Mouse (Mus musculus) ES-Bruce4 (cell line): ENCODE measurements around the gene Esp34. TPM values are rescaled to one million over a fixed set of nuclear protein-coding genes. Genes with fewer than 3 reads are reported as not detected.

Source experiments
- H3K27ac ChIP-seq: 2 replicates; pipeline ENCODE4 v1.5.1; 2012; ENCODE audit warnings: low read length, inconsistent platforms; ENCODE audit not compliant: insufficient read depth
- H3K27me3 ChIP-seq: 2 replicates; pipeline ENCODE4 v1.6.1; 2012; ENCODE audit warnings: mild to moderate bottlenecking, low read length, inconsistent platforms; ENCODE audit not compliant: control insufficient read depth, poor library complexity, insufficient read depth, severe bottlenecking
- H3K36me3 ChIP-seq: 2 replicates; pipeline ENCODE4 v1.6.1; 2012; ENCODE audit warnings: inconsistent platforms, mild to moderate bottlenecking, low read length, moderate library complexity; ENCODE audit not compliant: control insufficient read depth, poor library complexity, insufficient read depth, severe bottlenecking
- H3K4me1 ChIP-seq: one replicate; pipeline ENCODE4 v1.8.1; 2011; ENCODE audit warnings: low read length; ENCODE audit not compliant: control insufficient read depth, insufficient read depth
- H3K4me3 ChIP-seq: 2 replicates; pipeline ENCODE4 v1.5.1; 2011; ENCODE audit warnings: low read depth, mild to moderate bottlenecking, low read length
- H3K9ac ChIP-seq: 2 replicates; pipeline ENCODE4 v1.6.1; 2012; ENCODE audit warnings: low read depth, mild to moderate bottlenecking, inconsistent platforms; ENCODE audit not compliant: poor library complexity, severe bottlenecking
- H3K9me3 ChIP-seq: replicated peaks from 2 replicates; pipeline ENCODE4 v1.6.1; 2012; ENCODE audit warnings: mild to moderate bottlenecking, low read length, inconsistent platforms; ENCODE audit not compliant: control insufficient read depth, poor library complexity, insufficient read depth, severe bottlenecking
- CTCF ChIP-seq: IDR thresholded peaks from one replicate; pipeline ENCODE4 v1.8.1; 2011; ENCODE audit warnings: low read depth, low read length
- EP300 ChIP-seq: IDR thresholded peaks from 2 replicates; pipeline ENCODE4 v1.6.1; 2011; ENCODE audit warnings: low read depth, low read length; ENCODE audit not compliant: insufficient read depth
- POLR2A ChIP-seq: IDR thresholded peaks from one replicate; pipeline ENCODE4 v1.8.1; 2011; ENCODE audit warnings: low read length; ENCODE audit not compliant: insufficient read depth
- polyA plus RNA-seq: library from polyadenylated mRNA; stranded (reverse); fragments of >200 nt; gene quantifications from 2 replicates; pipeline ENCODE4 v1.2.4, GENCODE M21; 2011; ENCODE audit warnings: low read depth; ENCODE audit not compliant: missing spikeins, insufficient read depth, insufficient read length

Esp34 gene
- polyA plus RNA-seq: not detected in 2 replicates

DNA sequence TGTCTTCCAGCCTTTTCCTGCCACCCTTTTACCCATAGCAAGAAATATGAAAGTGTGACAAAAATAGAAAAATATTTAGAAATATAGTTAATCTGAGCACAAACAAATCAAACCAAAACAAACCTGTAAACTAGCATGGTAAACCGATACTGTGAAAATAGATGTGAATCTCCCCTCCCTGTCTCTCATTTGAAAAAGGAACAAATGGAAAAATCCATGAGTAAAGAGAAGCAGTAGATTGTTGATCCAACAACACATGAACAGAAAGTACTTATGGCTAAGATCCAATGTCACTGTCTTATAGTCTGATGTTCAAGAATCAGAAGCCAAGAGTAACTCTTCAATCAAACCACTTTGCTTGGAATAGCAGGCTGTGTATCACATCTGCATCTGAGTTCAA, at the start of gene Esp34:
Gene Esp34 (plus strand): TSS at position 301 of the 400 bp plus-strand sequence.
- Histone ChIP-seq H3K27me3 (no peaks in the 10 kb centered on the region), H3K4me3 (no peak within 1 kb of the TSS), H3K36me3 (no peaks in the 10 kb centered on the region), H3K4me1 (no peaks in the 10 kb centered on the region), H3K9me3 (no peaks in the 10 kb centered on the region), H3K9ac (no peak within 1 kb of the TSS), H3K27ac (no peak within 1 kb of the TSS)
- TF ChIP-seq POLR2A: no peak
- no peak for TF ChIP-seq CTCF
- no peak for TF ChIP-seq EP300

DNA sequence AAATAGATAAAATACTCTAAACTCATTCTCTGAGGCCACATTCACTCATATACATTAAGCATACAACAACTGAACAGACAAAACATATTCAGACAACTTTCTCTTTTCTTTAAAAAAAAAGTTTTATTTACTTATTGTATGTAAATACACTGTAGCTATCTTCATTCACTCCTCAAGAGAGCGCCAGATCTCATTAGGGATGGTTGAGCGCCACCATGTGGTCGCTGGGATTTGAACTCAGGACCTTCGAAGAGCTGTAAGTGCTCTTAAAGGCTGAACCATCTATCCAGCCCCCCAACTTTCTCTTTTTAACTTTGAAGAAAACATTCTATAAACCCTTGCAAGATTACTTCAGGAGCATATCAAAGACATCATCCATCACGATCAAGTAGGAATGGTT, 8.5 kb downstream of the Esp34 start:
- H3K27ac ChIP-seq: no peak overlapping the region
- TF ChIP-seq POLR2A (no peak), CTCF (peak; percentile 42)
- no peaks in the 10 kb centered on the region for H3K9me3 ChIP-seq
- H3K27me3 ChIP-seq: no peaks in the 10 kb centered on the region
- no peaks in the 10 kb centered on the region for H3K4me1 ChIP-seq
- H3K9ac ChIP-seq: no peak overlapping the region
- no peaks in the 10 kb centered on the region for H3K36me3 ChIP-seq
- H3K4me3 ChIP-seq: no peak overlapping the region

Other genes starting within 250 kb of the Esp34 start
- not detected in 2 replicates for gene Olfr137, start 246.6 kb upstream of the Esp34 start, polyA plus RNA-seq
- gene Olfr136, start 224.4 kb upstream of the Esp34 start, polyA plus RNA-seq: not detected in 2 replicates
- not detected in 2 replicates for gene Esp36, start 134.0 kb upstream of the Esp34 start, polyA plus RNA-seq
- not detected in 2 replicates for gene Esp31, start 85.3 kb downstream of the Esp34 start, polyA plus RNA-seq